Mouse (Mus musculus): ENCODE measurements at regions not wholly inside any gene's neighbourhood (a gene's known extent, or its start where the extent isn't known, plus 50 kb on each side); places are given as distances from the start of the nearest gene placed in this dataset.

- TF ChIP-seq CTCF (IDR thresholded peaks at IDR 0.05; ENCODE audit: low read depth, low read length) (no peak), POLR2A (IDR thresholded peaks at IDR 0.05; ENCODE audit: insufficient read depth, low read length) (no peak), EP300 (IDR thresholded peaks at IDR 0.05; ENCODE audit: insufficient read depth, low read depth, low read length) (no peak)
Measured at GRCm38 (mm10) chr2:48441991-48442544, 371.8 kb upstream of the Acvr2a start.

Data from ES-Bruce4 (cell line).